Mouse (Mus musculus): Measurements from ENCODE around the gene Oas1a.
"Not testable (repeated sequence)": the region's sequence is repeated elsewhere in the genome, so short reads cannot be mapped to it uniquely, and the experiment has no call there.

Oas1a gene

DNA sequence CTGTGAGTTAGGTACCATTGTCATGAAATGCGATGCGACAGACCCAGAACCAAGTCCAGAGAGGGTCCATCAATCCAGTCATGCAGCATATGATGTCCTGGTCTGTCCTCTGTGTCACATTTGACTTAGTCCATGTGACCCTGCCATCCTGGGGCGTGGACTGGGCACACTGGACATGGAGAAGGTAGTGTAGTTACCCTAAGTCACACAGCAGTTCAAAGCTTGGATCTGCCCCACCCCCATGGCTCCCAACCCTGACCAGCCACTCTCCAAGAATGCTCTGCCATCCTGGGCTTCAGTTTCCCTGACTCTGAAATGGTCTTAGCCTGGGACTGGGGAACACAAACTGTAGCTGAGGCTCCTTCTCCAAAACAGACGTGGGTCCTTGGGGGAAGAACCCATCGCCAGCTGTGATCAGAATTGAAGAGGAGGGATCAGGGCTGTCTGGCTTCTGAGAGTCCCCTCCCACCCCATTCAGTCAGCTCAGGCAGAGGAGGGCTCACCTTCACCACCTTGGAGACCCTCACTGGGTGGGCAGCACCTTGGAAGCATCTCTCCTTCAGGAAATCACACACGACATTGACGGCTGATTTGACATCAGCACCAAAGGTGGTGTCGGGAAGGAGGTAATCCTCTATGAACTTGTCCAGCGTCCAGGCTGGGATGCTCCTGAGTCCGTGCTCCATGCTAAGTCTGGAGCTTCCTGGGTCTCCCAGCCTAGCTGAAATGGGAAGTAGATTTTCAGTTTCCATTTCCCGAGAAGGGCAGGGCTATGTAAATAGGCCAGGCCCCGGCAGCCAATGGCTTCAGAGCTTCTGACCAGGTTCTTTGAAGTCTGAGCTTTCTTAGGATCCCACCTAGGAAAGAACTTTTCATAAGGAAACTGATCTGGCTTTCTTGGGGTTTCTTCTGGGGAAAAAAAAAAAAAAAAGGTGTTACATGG lies at the start of gene Oas1a:
Gene Oas1a (minus strand): TSS at position 731 of the 943 bp plus-strand sequence.
- DNase-seq (ENCODE audit: low spot score in 2 of 2) = not testable (repeated sequence)

DNA sequence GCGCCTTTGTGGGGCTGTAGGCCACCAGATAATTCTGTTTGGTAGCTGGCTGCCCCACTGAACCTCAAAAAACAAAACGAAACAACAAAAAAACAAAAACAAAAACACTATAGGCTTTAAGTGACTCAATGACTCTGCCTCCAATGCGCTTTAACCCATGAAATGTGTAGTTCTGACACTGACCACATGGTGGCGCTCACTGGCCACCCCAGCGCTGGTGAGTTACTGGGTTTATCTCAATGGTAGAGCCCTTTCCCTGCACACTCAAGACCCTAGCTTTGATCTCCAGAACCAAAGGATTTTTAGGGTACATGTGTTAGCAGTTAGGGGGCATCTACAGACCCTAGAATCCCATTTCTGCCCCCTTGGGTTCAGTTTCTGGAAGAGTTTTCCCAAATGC lies 46.7 kb upstream of the Oas1a start:
- no peak for DNase-seq (ENCODE audit: low spot score in 2 of 2)

DNA sequence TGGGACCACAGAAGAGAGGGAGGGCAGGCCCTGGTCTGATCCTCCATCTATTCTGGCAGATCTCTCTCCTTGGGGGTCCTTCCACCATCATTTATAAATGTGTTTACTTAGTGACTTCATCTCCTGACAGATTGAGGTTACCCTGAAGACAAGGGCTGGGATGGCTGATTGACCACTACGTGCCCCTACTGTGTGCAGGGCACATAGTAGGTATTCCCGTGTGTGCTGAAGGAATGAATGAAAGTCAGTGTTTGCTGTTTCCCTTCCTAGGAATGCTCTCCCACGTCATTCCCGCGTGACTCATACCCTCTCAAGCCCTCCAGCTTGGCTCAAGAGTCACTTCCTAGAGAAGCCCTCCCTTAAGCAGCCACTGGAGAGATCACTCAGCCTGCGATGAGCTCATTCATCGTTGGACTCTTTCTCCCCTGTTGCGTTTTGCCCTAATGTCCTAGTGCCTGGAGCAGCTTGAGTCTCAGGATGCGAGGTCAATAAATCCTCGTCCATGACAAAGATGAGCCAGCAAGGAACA lies 45.0 kb upstream of the Oas1a start:
- no peak for DNase-seq (ENCODE audit: low spot score in 2 of 2)

DNA sequence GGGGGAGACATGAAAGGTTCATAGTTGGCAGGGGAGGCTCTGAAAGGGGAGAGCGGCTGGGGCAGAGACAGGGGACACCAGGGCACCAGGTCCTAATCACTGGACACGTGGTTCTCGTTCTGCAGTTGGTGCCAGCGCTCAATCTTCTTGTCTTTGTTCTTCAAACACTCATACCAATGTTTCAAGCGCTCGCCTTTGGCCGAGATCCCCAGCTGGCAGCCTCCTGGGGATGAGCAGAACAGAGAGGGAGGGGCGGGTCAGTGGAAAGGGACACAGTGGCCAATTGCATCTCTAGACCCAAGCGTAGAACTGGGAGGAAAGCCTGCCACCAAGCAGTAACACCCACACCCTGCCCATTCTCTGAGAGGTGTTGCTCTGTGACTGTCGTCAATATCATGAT lies 34.8 kb upstream of the Oas1a start:
- DNase-seq (ENCODE audit: low spot score in 2 of 2) = no peak

DNA sequence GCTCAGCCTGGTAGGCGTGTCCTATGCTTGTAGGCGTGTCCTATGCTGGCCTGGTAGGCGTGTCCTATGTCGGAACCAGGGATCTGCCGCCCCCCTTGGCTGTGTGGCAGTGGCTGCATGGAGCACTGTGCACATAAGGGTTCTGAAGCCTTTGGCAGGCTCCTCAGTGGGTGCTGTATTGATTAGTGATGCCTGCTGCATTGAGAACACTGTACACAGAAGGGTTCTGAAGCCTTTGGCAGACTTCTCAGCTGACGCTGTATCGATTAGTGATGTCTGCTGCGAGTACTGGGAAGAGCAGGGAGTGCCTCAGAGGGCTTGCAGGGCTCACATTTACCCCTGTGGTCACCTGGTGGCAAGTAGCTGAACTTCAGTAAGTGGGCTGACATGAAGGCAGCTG lies 31.3 kb upstream of the Oas1a start:
- DNase-seq (ENCODE audit: low spot score in 2 of 2) = no peak

DNA sequence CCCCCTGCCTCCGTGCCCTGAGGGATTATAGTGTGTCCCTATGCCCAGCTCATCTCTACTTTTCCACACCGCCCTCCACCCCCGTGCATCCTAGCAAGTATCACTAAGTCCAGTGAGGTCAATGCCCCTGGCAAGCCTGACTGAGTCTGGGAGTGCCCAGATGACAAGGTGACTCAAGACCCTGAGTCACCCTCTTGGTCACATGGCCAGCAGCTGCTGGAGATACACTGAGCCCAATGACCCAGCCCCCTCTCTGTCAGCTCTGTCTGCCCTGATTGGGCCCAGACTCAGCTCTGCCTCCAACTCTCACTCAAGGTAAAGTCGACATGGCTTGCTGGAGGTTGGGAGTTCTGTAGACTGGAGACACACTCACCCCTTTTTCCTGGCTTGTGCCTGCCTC lies 30.5 kb upstream of the Oas1a start:
- no peak for DNase-seq (ENCODE audit: low spot score in 2 of 2)

DNA sequence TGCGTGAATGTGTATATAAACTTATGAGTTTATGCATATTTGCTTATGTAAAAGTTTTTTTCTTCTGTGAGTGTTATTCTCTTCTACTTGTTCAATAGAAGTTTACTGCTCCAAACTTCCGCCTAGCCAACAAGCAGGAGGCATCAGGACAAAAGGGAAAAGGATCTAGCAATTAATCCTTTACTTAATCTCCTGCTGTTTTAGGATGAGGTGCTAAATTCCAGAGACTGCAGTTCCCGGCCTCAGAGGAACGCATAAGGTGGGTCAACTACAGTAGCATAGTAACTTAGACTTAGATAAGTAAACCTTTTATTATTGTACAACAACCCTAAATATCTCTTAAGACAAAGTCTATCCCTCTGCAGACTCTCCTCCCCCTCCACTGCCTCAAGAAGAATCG lies 26.6 kb upstream of the Oas1a start:
- DNase-seq (ENCODE audit: low spot score in 2 of 2) = no peak

DNA sequence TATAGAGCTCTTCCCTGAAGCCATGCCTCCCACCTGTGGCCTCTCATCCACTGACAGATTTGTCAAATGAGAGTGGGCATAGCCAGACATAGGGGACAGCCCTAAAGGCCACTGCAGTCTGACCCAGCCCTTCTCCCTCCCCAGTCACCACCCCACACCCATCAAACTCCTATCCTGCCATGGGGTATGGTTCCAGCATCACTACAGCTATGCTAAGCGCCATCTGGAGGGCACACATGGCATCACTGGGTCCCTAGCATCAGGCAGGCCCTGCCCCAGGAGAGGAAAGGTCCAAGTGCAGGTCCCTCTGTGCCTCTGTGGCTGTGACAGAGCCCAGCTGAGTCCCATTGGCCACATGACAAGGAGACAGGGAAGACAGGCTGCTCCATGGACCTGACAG lies 19.7 kb upstream of the Oas1a start:
- DNase-seq (ENCODE audit: low spot score in 2 of 2) = no peak

DNA sequence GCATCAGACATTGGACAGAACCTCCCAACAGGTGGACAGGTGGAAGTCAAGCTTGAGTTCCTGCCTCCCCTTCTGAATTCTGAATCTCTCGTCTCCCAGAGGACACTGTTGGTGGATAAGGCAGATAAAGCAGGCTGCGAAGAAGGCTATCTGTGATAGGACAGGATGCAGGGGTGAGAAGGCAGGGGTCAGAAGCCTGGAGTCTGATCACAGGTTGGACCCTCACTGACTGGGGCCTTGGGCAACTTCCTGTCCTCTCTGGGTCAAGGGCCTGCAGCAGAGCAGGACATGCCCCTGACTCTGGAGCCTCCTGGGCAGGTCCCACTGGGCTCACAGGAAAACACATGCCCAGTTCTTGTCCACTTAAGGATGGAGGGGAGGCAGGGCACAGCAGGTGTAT lies 19.0 kb upstream of the Oas1a start:
- DNase-seq (ENCODE audit: low spot score in 2 of 2) = not testable (repeated sequence)

DNA sequence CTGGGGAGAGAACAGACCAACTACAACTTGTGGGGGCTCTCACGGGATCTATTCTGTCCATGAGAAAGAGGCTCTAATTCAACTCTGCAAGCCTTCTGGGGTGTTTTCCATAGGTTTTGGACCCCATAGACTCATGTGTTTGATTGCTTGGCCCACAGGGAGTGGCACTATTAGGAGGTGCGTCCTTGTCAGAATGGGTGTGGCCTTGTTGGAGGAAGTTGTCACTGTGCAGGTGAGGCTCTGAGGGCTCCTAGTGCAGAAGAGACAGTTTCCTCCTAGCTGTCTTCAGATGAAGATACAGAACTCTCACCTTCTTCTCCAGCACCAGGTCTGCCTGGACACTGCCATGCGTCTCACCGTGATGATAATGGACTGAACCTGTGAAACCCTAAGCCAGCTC lies 17.2 kb upstream of the Oas1a start:
- DNase-seq (ENCODE audit: low spot score in 2 of 2) = not testable (repeated sequence)

DNA sequence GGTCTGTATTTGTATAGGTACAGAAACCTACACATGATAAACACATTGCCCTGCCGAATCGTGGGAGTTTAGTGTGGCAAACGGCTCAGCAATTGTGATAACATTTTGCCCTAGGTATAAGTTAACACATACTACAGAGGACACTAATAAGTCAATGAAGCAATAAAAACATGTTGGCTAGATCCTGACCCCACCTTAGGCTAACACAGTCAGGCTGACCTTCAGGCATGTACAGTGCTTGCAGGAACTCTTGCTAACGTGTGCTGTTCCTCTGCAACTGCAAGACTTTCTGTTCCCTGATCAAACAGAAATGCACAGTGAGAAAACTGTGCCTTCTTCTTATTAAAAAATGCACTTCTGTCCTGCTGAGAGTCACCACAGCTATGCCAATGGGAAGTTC lies 16.6 kb upstream of the Oas1a start:
- DNase-seq (ENCODE audit: low spot score in 2 of 2) = no peak

DNA sequence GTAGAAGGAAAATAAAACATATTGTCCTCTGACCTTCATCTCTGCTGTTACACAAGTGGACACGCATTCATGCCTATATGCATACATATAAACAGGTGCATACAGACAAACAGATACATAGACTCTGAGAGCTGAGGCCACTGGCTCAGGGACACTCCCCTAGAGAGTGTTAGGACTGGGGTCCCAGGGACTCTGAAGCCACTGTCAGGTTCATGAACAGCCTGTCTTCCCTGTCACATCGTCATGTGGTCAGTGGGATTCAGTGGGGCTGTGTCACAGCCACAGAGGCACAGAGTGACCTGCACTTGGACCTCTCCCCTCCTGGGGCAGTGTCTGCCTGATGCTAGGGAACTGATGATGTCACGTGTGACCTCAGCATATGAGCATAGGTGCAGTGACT lies 13.0 kb upstream of the Oas1a start:
- no peak for DNase-seq (ENCODE audit: low spot score in 2 of 2)

DNA sequence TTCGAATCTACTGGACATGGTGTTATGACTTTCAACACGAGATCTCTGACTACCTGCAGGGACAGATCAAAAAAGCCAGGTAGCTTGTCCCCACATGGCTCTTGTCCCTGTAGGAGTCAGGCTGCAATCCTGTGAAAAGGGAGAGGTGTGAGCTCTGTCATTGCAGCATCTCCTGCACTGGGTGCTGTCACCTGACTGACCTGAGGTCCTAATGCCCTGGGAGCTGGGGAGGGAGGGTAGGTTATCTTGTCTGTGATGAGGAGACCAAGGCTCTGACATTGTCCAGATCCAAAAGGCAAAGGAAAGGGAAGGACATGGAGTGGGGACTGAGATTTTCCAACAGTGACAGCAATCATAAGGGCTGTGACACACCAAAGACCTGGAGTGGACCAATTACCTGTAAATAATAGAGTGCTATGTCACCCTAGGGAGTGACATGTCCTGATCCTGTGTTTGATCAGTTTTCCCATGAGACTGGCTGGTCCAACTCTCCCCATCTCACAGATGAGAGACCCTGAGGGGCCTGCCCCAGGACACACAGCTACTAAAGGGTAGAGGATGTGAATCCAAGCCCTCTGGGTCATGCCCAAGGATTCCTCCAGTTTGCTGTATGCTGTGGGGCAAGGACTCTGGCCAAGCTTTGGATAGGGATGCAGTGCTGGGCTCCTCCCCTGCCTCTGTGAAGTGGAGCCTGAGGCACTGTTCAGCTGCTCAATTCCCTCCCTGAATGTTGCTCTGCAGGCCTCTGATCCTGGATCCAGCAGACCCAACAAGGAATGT lies 12.0 kb upstream of the Oas1a start:
- DNase-seq (ENCODE audit: low spot score in 2 of 2) = not testable (repeated sequence)

DNA sequence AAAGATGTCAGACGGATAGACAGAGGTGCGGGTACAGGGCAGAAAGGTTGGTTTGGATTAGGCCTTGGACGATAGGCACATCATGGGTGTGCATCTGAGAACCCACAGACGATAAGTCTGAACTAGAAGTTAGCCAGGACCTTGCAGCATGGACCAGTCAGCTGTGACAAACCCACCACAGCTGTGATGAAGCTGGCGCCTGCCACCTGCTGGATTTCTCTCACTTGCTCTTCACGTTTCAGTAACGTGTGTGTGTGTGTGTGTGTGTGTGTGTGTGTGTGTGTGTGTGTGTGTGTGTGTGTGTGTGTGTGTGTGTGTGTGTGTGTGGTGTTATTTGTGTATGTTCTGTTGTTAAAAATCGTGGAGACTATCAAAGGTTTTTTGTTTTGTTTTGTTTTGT lies 6.9 kb upstream of the Oas1a start, which contains the start of gene Oas1d:
Gene Oas1d (plus strand): TSS at position 333 of the 400 bp plus-strand sequence.
- not testable (repeated sequence) for DNase-seq (ENCODE audit: low spot score in 2 of 2)

DNA sequence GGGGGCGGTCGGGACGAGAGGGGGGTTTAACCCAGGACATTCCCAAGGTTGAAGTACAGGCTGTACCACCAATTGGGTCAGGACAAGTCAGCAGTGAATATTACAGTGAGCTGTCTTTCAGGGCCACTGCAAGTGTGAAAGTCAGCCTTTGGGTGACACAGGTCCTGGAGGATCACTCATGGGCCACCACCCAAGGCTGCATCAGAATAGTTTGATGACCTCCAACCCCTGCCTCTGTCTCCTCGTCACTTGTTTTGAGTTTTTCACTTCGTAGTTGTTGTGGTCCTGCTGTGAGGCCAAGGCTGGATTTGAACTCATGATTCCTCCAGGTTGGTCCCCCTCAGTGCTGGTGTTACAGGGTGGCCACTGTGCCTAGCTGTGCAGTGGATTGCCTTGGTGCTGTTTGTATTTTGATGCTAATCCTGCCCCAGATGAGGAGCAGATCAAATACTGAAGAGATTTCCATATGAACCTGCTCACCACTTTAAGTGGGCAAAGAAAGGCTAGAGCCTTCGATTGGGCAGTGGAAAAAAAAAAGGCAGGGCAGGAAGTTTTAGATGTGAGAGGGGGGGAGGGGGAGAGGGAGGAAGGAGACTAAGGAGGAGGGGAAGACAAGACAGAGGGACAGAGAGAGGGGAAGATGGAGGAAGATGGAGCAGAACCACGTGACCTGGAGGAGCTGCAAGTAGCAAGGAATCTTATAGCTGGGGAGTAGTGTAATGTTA lies 1.0 kb upstream of the Oas1a start:
- no peak for DNase-seq (ENCODE audit: low spot score in 2 of 2)

DNA sequence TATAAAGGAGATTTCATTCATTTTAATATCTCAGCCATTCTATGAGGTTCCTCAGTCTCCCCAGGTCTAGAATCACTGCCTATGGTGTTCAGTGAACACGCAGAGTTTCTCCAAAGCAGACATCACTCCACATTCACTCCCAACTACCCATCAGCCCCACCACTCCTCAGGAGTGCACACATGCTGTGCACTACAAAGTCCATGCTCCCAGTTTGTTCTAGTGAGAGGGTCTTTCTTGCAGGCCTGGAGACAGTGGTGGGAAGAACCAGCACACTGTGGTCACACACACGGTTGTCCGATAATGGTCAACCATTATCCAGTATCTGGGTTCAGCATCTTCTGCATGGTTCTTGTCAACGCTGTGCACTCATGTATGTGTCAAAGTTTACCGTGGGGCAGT lies 5.3 kb downstream of the Oas1a start:
- DNase-seq (ENCODE audit: low spot score in 2 of 2) = no peak

DNA sequence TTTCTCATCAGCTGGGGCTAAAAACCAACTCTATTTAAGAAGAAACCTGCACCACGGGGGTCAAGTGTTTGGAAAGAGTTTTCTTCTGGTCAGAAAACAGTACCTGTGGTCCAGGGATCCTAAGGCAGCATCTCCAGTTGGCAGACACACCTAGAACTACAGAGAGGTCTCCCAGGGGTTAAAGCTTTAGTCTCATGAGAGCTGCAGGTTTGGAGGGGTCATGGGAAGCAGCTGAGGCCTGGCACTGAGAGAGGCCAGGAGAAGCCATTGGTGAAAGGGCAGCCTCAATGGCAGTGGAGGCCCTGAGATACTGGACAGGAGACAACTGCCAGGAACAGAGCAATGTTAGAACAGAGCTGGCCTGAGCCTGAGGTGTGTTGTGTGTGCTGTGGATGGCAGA lies 6.7 kb downstream of the Oas1a start:
- no peak for DNase-seq (ENCODE audit: low spot score in 2 of 2)

DNA sequence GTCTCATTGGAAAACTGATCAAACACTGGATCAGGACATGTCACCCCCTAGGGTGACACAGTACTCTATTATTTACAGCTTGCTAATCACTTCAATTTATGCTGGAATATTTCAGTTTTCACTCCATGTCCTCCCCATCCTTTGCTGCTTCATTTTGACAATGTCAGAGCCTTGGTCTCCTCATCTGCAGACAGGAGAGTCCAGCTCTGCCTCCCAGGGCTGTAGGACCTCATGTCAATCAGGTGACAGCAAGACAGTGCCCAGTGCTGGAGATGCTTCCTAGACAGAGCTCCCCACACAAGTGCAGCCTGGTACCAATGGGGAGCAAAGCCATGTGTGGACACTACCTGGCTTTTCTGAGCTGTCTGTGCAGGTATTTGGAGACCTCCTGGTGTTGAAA lies 8.6 kb downstream of the Oas1a start:
- no peak for DNase-seq (ENCODE audit: low spot score in 2 of 2)

DNA sequence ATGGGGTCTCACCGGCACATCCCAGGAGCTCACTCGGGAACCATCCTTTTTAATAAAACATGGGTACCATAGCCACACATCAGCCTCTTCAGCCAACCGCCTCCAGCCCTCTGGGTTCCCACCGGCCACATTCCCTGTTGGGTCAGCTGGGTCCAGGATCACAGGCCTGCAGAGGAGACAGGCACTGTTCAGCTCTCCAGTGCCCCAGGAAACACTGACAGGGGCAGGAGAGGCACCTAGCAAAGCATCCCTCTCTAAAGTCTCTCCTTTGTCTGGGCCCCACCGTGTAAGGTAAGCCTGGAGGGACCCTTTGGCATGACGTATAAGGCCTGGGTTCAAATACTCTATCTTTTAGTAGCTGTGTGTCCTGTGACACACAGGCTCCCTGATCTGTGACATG lies 9.0 kb downstream of the Oas1a start:
- DNase-seq (ENCODE audit: low spot score in 2 of 2) = no peak

DNA sequence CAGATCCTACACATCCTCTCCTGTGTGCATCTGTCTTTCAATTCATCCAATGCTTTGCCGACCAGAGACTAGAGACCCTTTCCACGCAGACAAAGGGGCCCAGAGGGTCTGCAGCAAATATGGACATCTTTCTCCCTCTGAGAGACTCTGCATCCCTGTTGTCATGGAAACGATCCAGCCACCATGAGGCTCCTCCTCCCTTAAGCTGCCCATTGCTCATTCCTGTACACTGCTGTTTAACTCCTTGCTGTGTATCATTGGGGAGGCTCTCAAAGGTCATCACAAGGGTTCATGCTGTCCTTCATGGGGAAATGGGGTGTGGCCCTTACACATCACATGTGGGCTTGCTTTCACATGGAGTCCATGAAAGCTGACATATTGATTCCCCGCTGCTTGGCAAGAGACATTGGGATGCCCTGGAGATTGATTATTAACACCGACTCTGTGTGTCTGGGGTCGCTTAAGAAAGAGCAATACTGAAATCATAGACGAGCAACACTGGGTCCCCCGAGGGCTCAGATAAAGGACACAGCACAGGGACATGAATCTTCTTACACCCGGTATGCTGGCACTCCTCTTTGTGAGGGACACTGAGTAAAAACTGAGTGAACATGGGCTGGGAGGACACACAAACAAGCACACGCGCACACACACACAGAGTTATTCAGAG lies 12.0 kb downstream of the Oas1a start:
- no peak for DNase-seq (ENCODE audit: low spot score in 2 of 2)

DNA sequence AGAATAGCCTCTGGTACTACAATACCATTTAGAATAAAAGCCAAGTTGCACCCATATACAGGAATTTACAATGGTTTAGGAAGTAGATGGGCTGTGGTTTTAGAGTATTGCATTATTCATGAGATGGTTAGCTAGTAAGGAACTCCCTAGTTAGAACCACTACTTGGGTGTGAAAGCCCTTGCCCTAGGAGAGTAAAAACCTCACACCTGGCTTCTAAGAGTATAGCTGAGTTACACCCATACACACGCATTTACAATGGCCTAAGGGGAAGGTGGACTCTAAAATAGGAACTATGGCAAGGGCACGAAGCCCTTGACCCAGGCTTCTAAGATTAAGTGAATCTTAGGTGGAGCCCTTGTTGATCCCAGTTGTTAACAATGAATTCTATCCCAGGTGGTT lies 12.6 kb downstream of the Oas1a start:
- not testable (repeated sequence) for DNase-seq (ENCODE audit: low spot score in 2 of 2)
